Mouse (Mus musculus) megakaryocyte, embryonic 14.5 days (primary cell): ENCODE measurements around the gene Tmem81.

Experiments used
- FLI1 ChIP-seq: IDR thresholded peaks from 2 replicates; pipeline ENCODE4 v1.6.1; 2012; ENCODE audit warnings: low read length, inconsistent platforms, mixed read lengths
- GATA1 ChIP-seq: IDR thresholded peaks from 3 replicates; pipeline ENCODE4 v1.6.1; 2012; ENCODE audit warnings: mixed read lengths, low read length, inconsistent platforms, borderline replicate concordance

DNA sequence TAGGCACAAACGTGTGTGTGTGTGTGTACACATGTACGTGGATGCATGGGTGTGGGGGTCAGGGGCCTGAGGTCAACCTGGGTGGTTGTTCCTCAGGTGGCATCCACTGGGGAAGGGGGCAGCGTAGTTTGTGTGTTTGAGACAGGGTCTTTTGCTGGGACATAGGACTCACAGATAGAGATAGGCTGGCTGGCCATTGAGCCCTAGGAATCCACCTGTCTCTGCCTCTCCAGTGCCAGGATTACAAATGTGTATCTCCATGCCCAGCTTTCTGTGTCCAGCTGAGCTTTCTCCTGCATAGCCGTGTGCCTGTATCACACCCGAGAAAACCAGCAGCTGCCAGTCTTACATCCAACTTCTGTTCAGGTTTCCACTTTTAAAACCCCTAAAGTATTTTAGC lies 3.7 kb downstream of the Tmem81 start:
- TF ChIP-seq GATA1 (no peak), FLI1 (no peak)
